Mouse (Mus musculus) embryonic fibroblast, embryonic 13.5 days (primary cell): ENCODE measurements at regions not wholly inside any gene's neighbourhood (a gene's known extent, or its start where the extent isn't known, plus 50 kb on each side); places are given as distances from the start of the nearest gene placed in this dataset.

Experiments used
- H3K27ac ChIP-seq: 2 replicates; pipeline ENCODE4 v1.5.1; 2012; ENCODE audit warnings: low read length, control low read depth, inconsistent platforms; ENCODE audit not compliant: insufficient read depth
- H3K4me1 ChIP-seq: 2 replicates; pipeline ENCODE4 v1.6.1; 2011; ENCODE audit warnings: low read length; ENCODE audit not compliant: control insufficient read depth, insufficient read depth
- H3K4me3 ChIP-seq: 2 replicates; pipeline ENCODE4 v1.5.1; 2011; ENCODE audit warnings: mild to moderate bottlenecking, control low read depth, low read length; ENCODE audit not compliant: insufficient read depth
- CTCF ChIP-seq: IDR thresholded peaks from 2 replicates; pipeline ENCODE4 v1.5.1; 2011; ENCODE audit warnings: mild to moderate bottlenecking, control low read depth, low read length, moderate library complexity, borderline replicate concordance; ENCODE audit not compliant: insufficient read depth
- POLR2A ChIP-seq: IDR thresholded peaks from 2 replicates; pipeline ENCODE4 v1.6.1; 2011; ENCODE audit warnings: low read depth, mild to moderate bottlenecking, control low read depth, low read length, moderate library complexity

- peak overlapping the region; percentile 63 for H3K27ac ChIP-seq
- no peaks in the 10 kb centered on the region; the same call in 1 of the 2 replicates for H3K4me1 ChIP-seq
- TF ChIP-seq POLR2A (no peak), CTCF (no peak)
- no peak overlapping the region for H3K4me3 ChIP-seq
These were observed 1146.4 kb downstream of the Gsdmc2 start for GRCm38 (mm10) chr15:62698559-62698958.

DNA sequence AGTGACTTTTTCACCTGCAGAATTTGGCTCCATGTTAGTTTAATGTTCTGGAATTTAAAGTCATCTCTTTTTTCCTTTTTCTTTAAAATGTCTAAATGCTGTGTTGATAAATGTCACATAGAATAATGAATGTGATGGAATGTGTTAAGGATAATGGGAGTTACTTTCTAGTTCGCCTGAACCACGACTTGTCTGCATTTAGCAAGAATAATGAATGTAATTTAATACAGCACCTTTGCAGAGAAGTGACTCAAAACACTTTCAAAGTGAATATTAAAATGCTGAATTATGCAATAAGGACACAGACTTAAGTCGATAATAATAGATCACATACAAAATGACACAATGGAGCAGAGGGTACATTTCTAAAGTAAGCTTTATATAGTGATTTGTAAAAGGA, 1150.2 kb downstream of the Gsdmc2 start:
- TF ChIP-seq POLR2A: no peak
- no peak for TF ChIP-seq CTCF
- H3K27ac ChIP-seq: no peak overlapping the region
- H3K4me3 ChIP-seq: no peak overlapping the region
- H3K4me1 ChIP-seq: no peaks in the 10 kb centered on the region; the same call in 1 of the 2 replicates

- Histone ChIP-seq H3K4me3 (no peak overlapping the region), H3K4me1 (no peaks in the 10 kb centered on the region), H3K27ac (no peak overlapping the region)
- TF ChIP-seq CTCF: no peak
- TF ChIP-seq POLR2A: no peak
These were observed 1151.3 kb downstream of the Gsdmc2 start for GRCm38 (mm10) chr15:62693671-62694070.

DNA sequence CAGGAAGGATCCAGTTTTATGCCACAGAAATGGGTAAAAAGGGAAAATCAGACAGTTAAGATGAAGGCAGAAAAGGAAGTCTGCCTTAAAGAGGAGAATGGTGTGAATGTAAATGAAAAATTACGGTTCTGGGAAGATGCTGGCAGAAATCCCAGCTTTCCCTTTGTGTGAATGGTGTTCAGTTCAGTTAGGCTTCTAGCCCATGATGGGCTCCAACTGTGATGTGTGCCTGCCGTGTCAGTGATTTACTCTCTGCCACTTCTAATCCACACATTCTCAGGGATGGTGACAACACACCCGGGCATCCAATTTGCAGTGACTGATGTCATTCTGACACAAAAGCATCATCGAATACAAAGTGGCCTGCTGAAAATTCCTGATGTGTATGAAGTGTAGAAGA, 1171.6 kb downstream of the Gsdmc2 start:
- Histone ChIP-seq H3K4me1 (no peaks in the 10 kb centered on the region), H3K27ac (no peak overlapping the region), H3K4me3 (no peak overlapping the region)
- TF ChIP-seq CTCF: no peak
- no peak for TF ChIP-seq POLR2A

- H3K4me3 ChIP-seq: no peak overlapping the region
- no peaks in the 10 kb centered on the region for H3K4me1 ChIP-seq
- no peak overlapping the region for H3K27ac ChIP-seq
- TF ChIP-seq POLR2A (no peak), CTCF (no peak)
These were observed 1175.0 kb downstream of the Gsdmc2 start for GRCm38 (mm10) chr15:62670026-62670425.

DNA sequence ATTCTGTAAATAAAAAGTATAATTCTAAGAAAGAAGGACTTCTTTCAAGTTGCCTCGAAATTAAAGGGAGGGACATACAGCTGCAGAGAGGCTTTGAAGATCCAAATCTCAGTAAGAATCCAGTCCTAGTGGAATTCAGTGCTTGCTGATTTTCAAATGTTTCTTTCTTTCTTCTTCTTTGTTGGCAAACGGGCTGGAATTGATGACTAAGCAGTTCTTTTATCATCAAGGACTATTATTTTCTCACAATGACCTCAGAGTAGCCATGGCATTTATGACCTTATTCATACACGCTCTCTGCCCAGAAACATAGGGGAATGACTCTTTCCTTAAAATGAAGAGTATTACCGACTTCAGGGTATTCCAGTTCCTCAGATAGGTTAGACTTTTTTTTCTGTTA, 1185.9 kb downstream of the Gsdmc2 start:
- H3K27ac ChIP-seq: peak overlapping the region; percentile 54
- no peak for TF ChIP-seq POLR2A
- no peak for TF ChIP-seq CTCF
- H3K4me3 ChIP-seq: no peak overlapping the region
- 0 out of 2 replicates have a peak, but pooled peaks cover 2% of the 10 kb centered on the region for H3K4me1 ChIP-seq

DNA sequence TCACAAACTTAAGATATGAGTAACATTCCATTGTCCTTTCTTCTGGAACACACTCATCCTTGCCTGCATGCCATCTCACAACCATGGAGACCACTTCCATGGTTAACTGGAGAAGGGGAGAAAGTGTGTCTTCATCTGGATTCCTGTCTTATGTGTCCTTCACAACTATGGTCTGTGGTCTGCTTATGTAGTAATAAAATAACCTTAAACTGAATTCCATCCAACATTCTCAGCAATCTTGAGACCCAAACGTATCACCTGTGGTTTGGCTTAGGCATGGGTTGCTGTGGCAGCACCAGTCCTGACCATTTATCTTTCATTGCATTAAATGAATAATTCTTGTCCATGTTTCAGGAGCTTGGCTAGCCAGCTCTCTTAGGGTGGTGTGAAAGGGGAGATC, 1186.3 kb downstream of the Gsdmc2 start:
- no peak overlapping the region for H3K4me3 ChIP-seq
- TF ChIP-seq POLR2A: no peak
- TF ChIP-seq CTCF: no peak
- H3K27ac ChIP-seq: peak overlapping the region; percentile 54
- 0 out of 2 replicates have a peak, but pooled peaks cover 2% of the 10 kb centered on the region for H3K4me1 ChIP-seq

GRCm38 (mm10) chr15:62646476-62647168, 1198.4 kb downstream of the Gsdmc2 start:
- no peak overlapping the region for H3K4me3 ChIP-seq
- no peaks in the 10 kb centered on the region for H3K4me1 ChIP-seq
- no peak overlapping the region for H3K27ac ChIP-seq
- TF ChIP-seq POLR2A (no peak), CTCF (no peak)

DNA sequence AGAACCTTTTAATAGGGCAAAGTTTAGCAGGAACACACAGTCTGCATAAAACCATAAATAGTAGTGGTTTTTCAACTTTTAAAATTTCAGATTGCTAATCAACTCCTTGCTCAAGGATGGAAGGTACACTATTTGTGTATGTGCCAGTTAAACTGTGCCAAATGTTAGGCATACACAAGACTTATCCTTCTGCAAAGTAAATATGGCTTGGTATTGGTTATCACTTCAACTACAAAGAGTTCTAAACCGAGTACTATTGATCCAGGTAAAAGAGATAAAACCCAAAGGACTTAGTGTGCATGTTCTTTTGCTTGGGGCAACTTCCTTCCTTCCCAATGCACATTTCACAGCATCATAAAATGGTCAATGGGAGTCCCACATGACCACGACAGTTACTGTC, 1200.2 kb downstream of the Gsdmc2 start:
- no peak for TF ChIP-seq CTCF
- no peak for TF ChIP-seq POLR2A
- no peak overlapping the region for H3K4me3 ChIP-seq
- no peak overlapping the region for H3K27ac ChIP-seq
- H3K4me1 ChIP-seq: no peaks in the 10 kb centered on the region

DNA sequence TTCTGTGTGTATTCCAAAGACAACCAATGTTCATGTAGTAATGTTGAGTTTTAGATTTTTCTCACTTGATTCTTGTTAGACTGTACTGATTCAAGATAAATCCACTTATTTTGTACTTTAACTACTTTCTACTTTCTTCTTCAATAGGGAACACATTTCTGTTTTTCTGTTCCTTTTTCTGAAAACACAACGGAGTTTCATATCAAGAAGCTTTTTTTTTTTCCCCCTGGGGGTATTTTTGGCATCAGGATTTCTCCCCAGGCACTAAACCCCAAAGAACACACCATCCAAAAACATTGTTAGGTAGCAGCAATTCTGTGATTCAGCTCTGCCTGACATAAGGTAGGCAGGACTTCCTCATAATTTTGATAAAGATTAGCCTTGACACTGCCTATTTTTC, 1200.7 kb downstream of the Gsdmc2 start:
- Histone ChIP-seq H3K27ac (no peak overlapping the region), H3K4me3 (no peak overlapping the region), H3K4me1 (no peaks in the 10 kb centered on the region)
- TF ChIP-seq POLR2A (no peak), CTCF (no peak)
